Mouse (Mus musculus): ENCODE measurements around the gene Gm26741.
A peak's percentile ranks its signal among the peaks of the same experiment; 100 is the strongest.

Gene Gm26741

DNA sequence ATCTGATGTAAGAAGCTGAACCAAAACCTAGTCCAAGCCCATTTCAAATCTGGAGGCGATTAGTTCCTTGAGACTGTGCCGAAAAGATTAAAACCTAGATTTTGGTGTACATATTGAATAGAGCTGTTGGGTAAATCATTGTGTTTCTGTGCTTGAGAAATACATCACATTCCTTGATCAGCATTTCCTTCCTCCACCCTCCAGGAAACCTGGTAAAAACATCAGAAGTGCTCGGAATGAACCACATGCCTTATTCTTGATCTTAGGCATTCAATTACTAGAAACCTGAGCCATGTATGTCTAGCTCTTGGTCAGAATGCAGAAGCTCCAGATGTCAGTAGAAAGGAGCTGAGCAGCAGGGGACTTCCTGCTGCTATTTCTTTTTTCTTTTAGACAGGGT lies 30.9 kb downstream of the Gm26741 start:
- DNase-seq (ENCODE audit: low read depth, low spot score): peak; percentile 7

DNA sequence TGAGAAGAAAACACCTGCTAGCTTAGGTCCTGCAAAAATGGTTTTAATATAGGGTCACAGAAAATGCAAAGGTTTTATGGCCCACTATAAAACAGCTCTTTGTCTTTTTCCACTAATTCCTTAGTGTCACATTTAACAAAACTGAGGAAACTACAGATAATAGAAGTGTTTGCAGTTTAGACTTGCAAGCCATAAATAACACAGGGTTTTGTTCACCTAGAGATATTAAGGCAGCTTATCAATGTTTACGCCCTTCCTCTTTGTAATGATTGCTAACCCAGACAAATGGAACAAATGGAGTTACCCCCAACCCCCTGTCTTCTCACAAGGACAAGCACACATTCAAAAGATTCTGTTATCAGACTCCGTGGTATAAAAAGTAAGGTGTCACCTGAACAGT lies 32.6 kb downstream of the Gm26741 start:
- no peak for DNase-seq (ENCODE audit: low read depth, low spot score)

GRCm38 (mm10) chr10:52396647-52397046 lies 38.1 kb downstream of the Gm26741 start:
- DNase-seq (ENCODE audit: low read depth, low spot score): no peak

DNA sequence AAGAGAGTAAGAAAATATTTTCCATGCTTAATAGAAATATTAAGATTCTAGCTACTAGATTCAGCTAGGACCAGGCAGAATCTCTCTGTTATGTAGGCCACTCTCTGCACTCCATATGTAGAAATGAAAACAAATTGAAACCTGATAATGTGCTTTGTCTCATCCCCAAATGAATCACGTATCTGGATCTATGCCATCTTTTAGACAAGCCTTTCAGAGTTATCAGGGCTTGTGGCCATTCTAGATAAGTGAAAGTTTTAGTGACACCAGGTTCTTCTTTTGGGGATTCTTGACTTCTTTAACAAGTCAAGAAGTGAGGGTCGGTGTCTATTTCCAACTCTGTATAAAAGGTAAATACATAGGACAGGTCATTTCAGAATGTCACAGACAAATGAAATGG lies 40.1 kb downstream of the Gm26741 start:
- DNase-seq (ENCODE audit: low read depth, low spot score): no peak

DNA sequence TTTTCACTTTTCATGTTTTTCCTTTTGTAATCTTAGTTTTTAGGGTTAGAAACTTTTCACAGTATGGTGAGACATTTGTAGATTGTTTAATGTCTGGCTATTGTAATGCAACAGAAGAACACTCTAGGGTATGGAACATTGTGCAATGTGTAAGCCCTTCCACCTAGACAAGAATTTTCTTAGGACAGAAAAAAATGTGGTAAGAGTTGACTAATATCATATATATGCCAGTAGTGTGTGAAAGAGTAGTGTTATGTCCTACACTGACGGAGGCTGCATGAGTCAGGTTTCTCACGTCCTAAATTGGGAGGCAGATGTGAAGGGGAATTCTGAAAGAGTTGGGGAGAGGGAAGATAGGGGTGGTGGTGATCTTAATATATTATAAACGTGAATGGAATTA lies 41.2 kb downstream of the Gm26741 start:
- DNase-seq (ENCODE audit: low read depth, low spot score): no peak

DNA sequence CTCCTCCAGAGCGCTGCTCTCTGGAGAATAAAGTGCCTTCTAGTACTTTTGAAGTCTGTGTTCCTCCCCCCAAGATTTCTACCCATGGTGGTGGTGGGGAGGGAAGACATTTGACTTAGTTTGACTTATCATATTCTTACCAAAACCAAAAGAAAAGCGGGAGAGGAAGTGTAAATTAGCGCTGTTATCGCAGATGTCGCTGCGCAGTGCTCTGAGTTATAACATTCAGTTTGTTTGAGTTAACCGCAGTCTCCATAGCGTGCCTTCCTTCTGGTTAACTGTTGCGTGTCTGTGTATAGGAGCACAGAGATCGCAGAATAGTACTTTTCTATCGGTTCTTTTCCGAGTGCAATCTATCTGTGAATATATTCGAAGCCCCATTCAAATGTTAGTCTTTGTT lies 46.6 kb downstream of the Gm26741 start:
- DNase-seq (ENCODE audit: low read depth, low spot score): no peak

GRCm38 (mm10) chr10:52407526-52407925 lies 49.0 kb downstream of the Gm26741 start:
- no peak for DNase-seq (ENCODE audit: low read depth, low spot score)

All from embryo, embryonic 11.5 days (tissue).